Mouse (Mus musculus) hematopoietic stem cell, adult 5-6 weeks (primary cell): ENCODE measurements around the gene Srgap2. TPM values are rescaled to one million over a fixed set of nuclear protein-coding genes. Genes with fewer than 3 reads are reported as not detected.
A peak's percentile ranks its signal among the peaks of the same experiment; 100 is the strongest.

Source experiments
- ATAC-seq, 2 experiments: fragments of 125-278 bp in 1 of 2; replicated peaks in 1 of 2; 2 replicates each; pipeline ENCODE4 v1.8.0; 2016 to 2017; ENCODE audit warnings: inconsistent platforms in 2 of 2, mild to moderate bottlenecking in 2 of 2, moderate number of reproducible peaks in 2 of 2, low read depth in 1 of 2, moderate TSS enrichment in 1 of 2; ENCODE audit not compliant: low FRiP score in 2 of 2, poor library complexity in 2 of 2, severe bottlenecking in 2 of 2, insufficient read depth in 1 of 2, low TSS enrichment in 1 of 2
- total RNA-seq: library from RNA; stranded (forward); fragments of 172-1452, 232-1000 nt; gene quantifications from 2 replicates; pipeline ENCODE4 v1.2.3, GENCODE M21; 2017

Gene Srgap2
- total RNA-seq, 1 experiment from 2014 or later = 15.6 TPM

- no peak for ATAC-seq
These were observed 146.9 kb downstream of the Srgap2 start for GRCm38 (mm10) chr1:131380254-131380653.

- peak in 1 of 2 experiments; percentile 46; a peak in 2 of 4 replicates for ATAC-seq
These were observed 148.2 kb downstream of the Srgap2 start for GRCm38 (mm10) chr1:131378914-131379474.

GRCm38 (mm10) chr1:131378081-131378913 lies 148.9 kb downstream of the Srgap2 start:
- no peak for ATAC-seq

DNA sequence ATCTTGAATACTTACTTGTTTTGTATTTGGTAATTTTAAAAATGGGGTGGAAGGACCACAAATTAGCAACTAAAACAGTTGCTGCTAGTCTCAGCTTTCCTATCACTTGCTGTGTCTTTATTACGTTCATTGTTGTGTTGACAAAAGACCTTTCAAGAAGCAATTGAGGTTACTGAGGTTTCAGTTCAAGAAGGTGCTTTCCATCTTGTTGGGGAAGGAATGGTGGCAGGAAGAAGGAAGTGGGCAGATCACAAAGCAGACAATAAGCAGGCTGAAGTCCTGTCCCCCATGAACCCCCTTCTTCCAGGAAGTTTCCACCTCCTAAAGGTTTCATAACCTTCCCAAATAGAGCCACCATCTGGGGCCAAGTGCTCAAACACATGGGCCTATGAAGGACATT lies 161.3 kb downstream of the Srgap2 start:
- no peak for ATAC-seq

GRCm38 (mm10) chr1:131364432-131364831 lies 162.7 kb downstream of the Srgap2 start:
- no peak for ATAC-seq

GRCm38 (mm10) chr1:131363887-131364286 lies 163.3 kb downstream of the Srgap2 start:
- ATAC-seq = no peak

DNA sequence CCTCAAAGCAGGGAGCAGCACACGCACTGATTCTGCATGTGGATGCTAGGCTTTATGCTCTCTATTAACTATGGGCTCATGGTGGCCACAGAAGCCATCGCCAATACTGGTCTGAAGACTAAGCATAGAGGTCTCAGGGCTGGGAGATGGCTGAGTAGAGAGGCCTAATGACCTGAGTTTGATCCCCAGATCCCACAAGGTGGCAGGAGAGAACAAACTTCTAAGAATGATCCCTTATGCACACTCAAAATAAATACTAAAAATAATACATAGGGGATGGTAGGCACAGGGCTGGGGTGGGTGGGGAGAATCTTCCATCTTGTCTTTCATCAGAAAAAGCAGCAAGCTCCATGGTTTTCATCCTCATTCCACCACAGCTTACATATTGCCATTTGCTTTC lies 165.1 kb downstream of the Srgap2 start:
- 0 out of 4 replicates have a peak, but pooled peaks of 1 of the 2 experiments have one; percentile 15 for ATAC-seq

DNA sequence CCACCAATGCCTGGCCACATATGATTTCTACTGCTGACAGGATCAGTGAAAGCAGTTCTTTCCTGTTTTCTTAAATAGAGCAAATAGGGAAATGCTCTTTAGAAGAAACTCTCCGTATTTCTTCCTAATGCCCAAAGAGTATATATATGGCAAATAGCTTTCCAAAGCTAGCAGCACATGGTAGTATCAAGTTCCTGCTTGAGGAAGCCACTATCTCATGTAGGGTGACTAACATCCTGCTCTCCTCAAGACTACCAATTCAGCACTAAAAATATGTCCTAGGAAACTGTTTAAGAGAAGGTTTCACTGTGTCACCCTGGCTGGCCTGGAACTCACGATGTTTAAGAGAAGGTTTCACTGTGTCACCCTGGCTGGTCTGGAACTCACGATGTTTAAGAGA lies 166.4 kb downstream of the Srgap2 start:
- no peak for ATAC-seq

DNA sequence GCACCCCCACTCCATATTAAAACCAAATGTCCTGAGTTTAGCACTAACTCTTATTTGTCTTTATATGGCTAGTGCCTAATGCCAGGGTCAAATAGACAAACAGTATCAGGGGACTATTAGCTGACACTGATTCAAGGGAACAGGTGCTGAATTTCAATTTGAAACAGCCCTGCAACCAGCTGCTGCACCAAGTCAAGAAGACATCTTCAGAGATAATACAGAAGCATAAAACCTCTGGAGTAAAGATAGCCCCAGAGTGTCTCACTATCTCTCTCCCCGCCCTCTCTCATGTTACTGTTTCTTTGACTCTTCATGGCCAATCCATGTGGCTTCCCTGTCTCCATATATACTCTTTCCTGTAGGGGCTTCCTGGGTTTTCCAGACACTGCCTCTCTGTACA lies 167.5 kb downstream of the Srgap2 start:
- no peak for ATAC-seq

- ATAC-seq = no peak
These were observed 169.9 kb downstream of the Srgap2 start for GRCm38 (mm10) chr1:131357213-131357612.

DNA sequence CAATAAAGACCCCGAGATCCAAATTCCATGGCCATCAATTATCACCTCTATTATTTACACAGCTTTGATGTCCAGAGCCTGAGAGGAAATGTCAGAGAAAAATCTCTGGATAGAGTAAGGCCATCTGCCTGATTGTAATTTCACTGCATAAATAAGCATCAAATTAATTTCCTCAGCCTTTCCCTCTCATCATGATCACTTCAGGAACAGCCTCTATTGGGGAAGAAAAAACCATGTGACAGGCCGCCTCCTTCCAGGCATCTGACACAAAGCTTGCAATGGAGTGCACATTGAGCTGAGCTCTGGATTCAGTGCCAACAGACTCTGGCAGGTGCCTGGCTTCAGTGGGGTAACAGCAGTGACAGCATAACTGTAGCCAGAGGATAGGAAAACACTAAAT lies 175.7 kb downstream of the Srgap2 start:
- ATAC-seq = no peak

DNA sequence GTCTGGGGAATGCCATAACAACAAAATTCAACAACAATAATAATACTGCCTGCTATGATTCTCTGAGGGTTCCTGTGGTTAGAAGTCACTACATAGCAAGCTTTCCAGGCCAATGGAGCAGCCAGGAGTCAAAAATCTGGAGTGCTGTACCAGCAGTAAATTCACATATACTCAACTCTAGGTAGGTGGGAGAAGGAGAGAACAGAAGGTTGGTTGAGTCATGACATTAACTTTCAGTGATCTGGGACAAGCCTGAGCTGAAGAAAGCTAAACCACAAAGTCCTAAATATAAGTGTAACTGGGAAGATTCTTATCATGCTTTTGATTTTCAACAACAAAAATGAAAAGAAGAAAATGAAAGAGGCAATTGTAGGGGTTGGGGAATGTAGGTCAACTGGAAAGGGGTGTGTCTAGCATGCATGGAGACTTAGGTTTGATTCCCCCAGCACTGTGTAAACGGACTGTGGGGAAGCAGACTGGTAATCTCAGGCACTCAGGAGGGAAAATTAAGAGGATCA lies 177.1 kb downstream of the Srgap2 start:
- ATAC-seq = no peak

- no peak for ATAC-seq
These were observed 179.4 kb downstream of the Srgap2 start for GRCm38 (mm10) chr1:131347708-131348107.

GRCm38 (mm10) chr1:131346916-131347555 lies 180.1 kb downstream of the Srgap2 start:
- ATAC-seq = no peak

- no peak for ATAC-seq
These were observed 181.4 kb downstream of the Srgap2 start for GRCm38 (mm10) chr1:131345422-131346419.

GRCm38 (mm10) chr1:131344691-131345090 lies 182.5 kb downstream of the Srgap2 start:
- ATAC-seq = no peak

- no peak for ATAC-seq
These were observed 191.1 kb downstream of the Srgap2 start for GRCm38 (mm10) chr1:131336017-131336416.
